Mouse (Mus musculus): ENCODE measurements around the gene Stard9.

DNA sequence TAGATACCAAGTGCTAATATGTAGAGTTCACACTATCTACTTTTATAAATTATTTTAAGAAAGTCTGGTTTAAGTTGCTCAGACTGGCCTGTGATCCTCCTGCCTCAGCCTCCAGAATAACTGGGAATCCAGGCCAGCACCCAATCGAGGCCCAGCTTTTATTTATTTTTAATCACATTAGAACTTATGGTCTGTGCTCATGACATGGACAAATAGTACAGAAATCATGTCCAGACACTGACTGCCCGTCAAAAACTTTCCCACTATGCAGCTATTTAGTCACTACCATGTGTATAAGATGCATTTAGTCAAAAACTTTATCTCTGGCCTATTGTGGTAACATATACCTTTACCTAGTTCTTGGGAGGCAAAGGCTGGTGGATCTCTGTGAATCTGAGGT is 93.0 kb downstream of the Stard9 start:
- TF ChIP-seq CTCF (IDR thresholded peaks at IDR 0.05; ENCODE audit: insufficient read depth, low read length) (no peak), POLR2A (IDR thresholded peaks at IDR 0.05; ENCODE audit: borderline replicate concordance, extremely low read depth, low read depth, low read length) (no peak)

All from lung, adult 2 months (tissue).